ENCODE assay signal across 21 mouse cellular contexts in the genomic region with DNA sequence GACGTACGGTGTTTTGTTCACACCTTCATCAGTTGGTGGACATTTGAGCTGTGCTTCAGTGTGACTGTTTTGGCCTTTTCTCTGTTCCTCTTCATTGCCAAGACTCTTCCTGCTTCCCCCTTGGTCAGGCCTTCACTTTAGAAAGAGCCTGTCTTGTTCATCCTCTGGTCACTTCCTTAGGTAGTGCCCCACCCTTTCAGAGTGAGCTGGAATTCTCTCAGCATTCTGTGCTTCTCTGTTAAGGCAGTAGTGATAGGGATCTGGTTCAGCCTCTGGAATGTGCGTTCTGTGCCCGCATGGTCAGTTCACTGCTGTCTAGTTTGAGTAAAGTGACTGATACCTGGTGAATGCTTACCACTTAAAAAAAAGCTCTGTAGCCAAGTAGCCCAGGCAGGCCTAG. TPM values are rescaled to one million over a fixed set of nuclear protein-coding genes. Genes with fewer than 3 reads are reported as not detected.
DNase-seq lines count a peak whose midpoint lies in the region; TF ChIP-seq lines count a peak whose summit lies in the region.
"Had no signal": no experiment of that assay in that cellular context is flagged by ENCODE, and none has a peak within 500 bp of the region (broad histone marks: within the 10 kb centered on the region; RNA-seq: fewer than 3 reads in every experiment).

No protein-coding gene starts in this region.

- no peak overlapping the region for H3K4me3 ChIP-seq in kidney, adult 2 months (ENCODE audit: insufficient read depth, low read depth, low read length)
- no peak overlapping the region for H3K4me3 ChIP-seq in bone marrow macrophage, adult 2 months (ENCODE audit: insufficient read depth, low read length)
- no peak overlapping the region for H3K4me3 ChIP-seq in thymus, adult 2 months (ENCODE audit: control insufficient read depth, insufficient read depth, low read length)
- no peak overlapping the region for H3K4me3 ChIP-seq in midbrain, embryonic 10.5 days
- H3K4me3 ChIP-seq: embryonic facial prominence, embryonic 12.5 days; forebrain, embryonic 12.5 days; heart, embryonic 12.5 days; hindbrain, embryonic 10.5 days had no signal

- no peaks in the 10 kb centered on the region for H3K27me3 ChIP-seq in kidney, adult 2 months (replicated peaks; ENCODE audit: control insufficient read depth, insufficient read depth, low read length)
- no peaks in the 10 kb centered on the region for H3K27me3 ChIP-seq in thymus, adult 2 months (ENCODE audit: control insufficient read depth, insufficient read depth, low read length)
- no peaks in the 10 kb centered on the region for H3K27me3 ChIP-seq in midbrain, embryonic 10.5 days (ENCODE audit: low read depth, poor library complexity, severe bottlenecking)
- H3K27me3 ChIP-seq: embryonic facial prominence, embryonic 12.5 days; forebrain, embryonic 12.5 days; heart, embryonic 12.5 days had no signal

- H3K9me3 ChIP-seq in midbrain, embryonic 10.5 days (replicated peaks) = no peaks in the 10 kb centered on the region
- H3K9me3 ChIP-seq: embryonic facial prominence, embryonic 12.5 days; forebrain, embryonic 12.5 days; G1E; heart, embryonic 12.5 days; hindbrain, embryonic 10.5 days had no signal

- no peak for TF ChIP-seq POLR2A in kidney, adult 2 months (IDR thresholded peaks at IDR 0.05; ENCODE audit: low read depth, low read length)
- no peak for TF ChIP-seq POLR2A in bone marrow macrophage, adult 2 months (IDR thresholded peaks at IDR 0.05; ENCODE audit: borderline replicate concordance, low read depth, low read length)
- TF ChIP-seq POLR2A in thymus, adult 2 months (IDR thresholded peaks at IDR 0.05; ENCODE audit: control insufficient read depth, extremely low read depth, insufficient read depth, low read length, poor library complexity) = no peak

- DNase-seq in heart, adult 11 months = peak; percentile 93
- no peak for DNase-seq in heart, postnatal 10 days
- peak; percentile 54 for DNase-seq in kidney, adult 2 months
- DNase-seq in kidney, postnatal 14 days = no peak
- peak; percentile 54 for DNase-seq in 3134 (ENCODE audit: extremely low read depth, insufficient read length, low spot score)
- DNase-seq in thymus, adult 2 months = no peak
- no peak for DNase-seq in midbrain, embryonic 10.5 days (ENCODE audit: low spot score)
- DNase-seq: adrenal gland, adult 8-10 months; adrenal gland, postnatal 36 days; cerebellum, adult 11-12 months; cerebellum, adult 9-10 months; cerebellum, postnatal 25 days; gastrocnemius, postnatal 14 days; heart, postnatal 14 days had no signal

- no peak for TF ChIP-seq CTCF in kidney, adult 2 months (conservative IDR thresholded peaks at IDR 0.05; ENCODE audit: insufficient read depth, insufficient read length, low read depth, low read length)
- TF ChIP-seq CTCF in bone marrow macrophage, adult 2 months (IDR thresholded peaks at IDR 0.05; ENCODE audit: low read depth, low read length) = no peak
- no peak for TF ChIP-seq CTCF in thymus, adult 2 months (IDR thresholded peaks at IDR 0.05; ENCODE audit: borderline replicate concordance, control insufficient read depth, extremely low read depth, insufficient read depth, low read length, poor library complexity)

- H3K4me1 ChIP-seq in kidney, adult 2 months (ENCODE audit: control insufficient read depth, insufficient read depth, low read length) = no peaks in the 10 kb centered on the region
- peaks cover 34% of the 10 kb centered on the region for H3K4me1 ChIP-seq in bone marrow macrophage, adult 2 months (ENCODE audit: control insufficient read depth, insufficient read depth, low read length)
- no peaks in the 10 kb centered on the region; the same call in 1 of the 2 replicates for H3K4me1 ChIP-seq in thymus, adult 2 months (replicated peaks; ENCODE audit: control insufficient read depth, insufficient read depth, low read length)
- H3K4me1 ChIP-seq in midbrain, embryonic 10.5 days = no peaks in the 10 kb centered on the region
- H3K4me1 ChIP-seq: embryonic facial prominence, embryonic 12.5 days; forebrain, embryonic 12.5 days; hindbrain, embryonic 10.5 days had no signal

- no peaks in the 10 kb centered on the region; the same call in 1 of the 2 replicates for H3K36me3 ChIP-seq in kidney, adult 2 months (ENCODE audit: control insufficient read depth, insufficient read depth, low read length)
- no peaks in the 10 kb centered on the region; the same call in 1 of the 2 replicates for H3K36me3 ChIP-seq in thymus, adult 2 months (ENCODE audit: control insufficient read depth, insufficient read depth, low read length)
- peaks cover 24% of the 10 kb centered on the region for H3K36me3 ChIP-seq in midbrain, embryonic 10.5 days

- intact Hi-C loops in heart, postnatal 10 days (cut with DNase I) = no loop called here

- 74% methylated on average over 4 of the region's 4 CpGs for WGBS in kidney, adult 2 months
- WGBS in thymus, adult 2 months = 96% methylated on average over 4 of the region's 4 CpGs
- 88% methylated on average over 4 of the region's 4 CpGs for WGBS in midbrain, embryonic 10.5 days

- no peak overlapping the region for H3K27ac ChIP-seq in kidney, adult 2 months (ENCODE audit: insufficient read depth, low read depth, low read length)
- peak overlapping the region; percentile 36 for H3K27ac ChIP-seq in bone marrow macrophage, adult 2 months (ENCODE audit: insufficient read depth, low read depth, low read length)
- no peak overlapping the region for H3K27ac ChIP-seq in thymus, adult 2 months (ENCODE audit: control insufficient read depth, insufficient read depth, low read length)
- H3K27ac ChIP-seq in midbrain, embryonic 10.5 days (replicated peaks) = no peak overlapping the region
- H3K27ac ChIP-seq: embryonic facial prominence, embryonic 12.5 days; forebrain, embryonic 12.5 days; hindbrain, embryonic 10.5 days; hindbrain, embryonic 14.5 days had no signal

RNA-seq across cellular contexts. Expression of a gene that starts 27.2 kb away (rescaled TPM):
- 10 to 100 TPM; 19.8 to 21.5 TPM for total RNA-seq in heart, postnatal 10 days (2021)
- 10.0 and 12.5 TPM in 2 replicates for polyA plus RNA-seq in kidney, adult 2 months (2012; rRNA removed)
- polyA plus RNA-seq in bone marrow macrophage, adult 2 months (2012; ENCODE audit: insufficient read depth, insufficient read length, missing spikeins) = 113 and 114 TPM in 2 replicates
- 18.3 and 20.1 TPM in 2 replicates for polyA plus RNA-seq in thymus, adult 2 months (2012; rRNA removed)
- polyA plus RNA-seq in midbrain, embryonic 10.5 days (2016; fragmentation: Nextera tagmentation; extraction: Ambion mirVana) = 25.3 and 26.0 TPM in 2 replicates

Comparison
In these comparisons a context has a peak if more than half of its experiments do, and no peak if none do; other contexts are left out.
1. DNase-seq: peak in heart, adult 11 months (single experiment), kidney, adult 2 months (single experiment) and 3134 (single experiment); none in heart, postnatal 10 days (0 of 2), kidney, postnatal 14 days (single experiment), thymus, adult 2 months (single experiment) and midbrain, embryonic 10.5 days (single experiment).